Mouse (Mus musculus) B cell, adult 2 months (primary cell): ENCODE results near the gene Rrp1.
"Not testable (repeated sequence)": the region's sequence is repeated elsewhere in the genome, so short reads cannot be mapped to it uniquely, and the experiment has no call there.

Experiments
- DNase-seq, 2 experiments: peaks; one replicate each; pipeline ENCODE4 v3.0.0; 2022

The Rrp1 gene

GRCm38 (mm10) chr10:78422614-78423013 lies 9.8 kb upstream of the Rrp1 start:
- peak in 1 of 2 experiments; percentile 37 for DNase-seq

GRCm38 (mm10) chr10:78420929-78421328 lies 8.1 kb upstream of the Rrp1 start:
- DNase-seq, result no peak

- DNase-seq, result no peak
Measured at GRCm38 (mm10) chr10:78418791-78419190, 5.9 kb upstream of the Rrp1 start.

- DNase-seq, result no peak
Measured at GRCm38 (mm10) chr10:78417888-78418287, 5.0 kb upstream of the Rrp1 start.

- not testable (repeated sequence) for DNase-seq
Measured at GRCm38 (mm10) chr10:78414936-78415335, 2.1 kb upstream of the Rrp1 start.

- no peak for DNase-seq
Measured at GRCm38 (mm10) chr10:78413152-78413520, 293 bp upstream of the Rrp1 start.

GRCm38 (mm10) chr10:78411851-78412250 lies 992 bp downstream of the Rrp1 start:
- no peak for DNase-seq

GRCm38 (mm10) chr10:78409035-78409788 lies 3.6 kb downstream of the Rrp1 start:
- DNase-seq, result no peak

GRCm38 (mm10) chr10:78407132-78407531 lies 5.7 kb downstream of the Rrp1 start:
- DNase-seq, result no peak

- DNase-seq, result no peak
Measured at GRCm38 (mm10) chr10:78406152-78406551, 6.7 kb downstream of the Rrp1 start.

GRCm38 (mm10) chr10:78402301-78402922 lies 10.4 kb downstream of the Rrp1 start:
- no peak for DNase-seq

- DNase-seq, result no peak
Measured at GRCm38 (mm10) chr10:78401127-78401526, 11.7 kb downstream of the Rrp1 start.

GRCm38 (mm10) chr10:78399090-78399657 lies 13.7 kb downstream of the Rrp1 start:
- DNase-seq, result peak; percentile 61 to 66

GRCm38 (mm10) chr10:78396625-78396885 lies 16.3 kb downstream of the Rrp1 start:
- no peak for DNase-seq

GRCm38 (mm10) chr10:78395819-78396624 lies 16.8 kb downstream of the Rrp1 start:
- DNase-seq, result peak; percentile 96

- no peak for DNase-seq
Measured at GRCm38 (mm10) chr10:78395377-78395776, 17.5 kb downstream of the Rrp1 start.

- DNase-seq, result peak; percentile 88
Measured at GRCm38 (mm10) chr10:78392072-78392471, 20.8 kb downstream of the Rrp1 start.

- DNase-seq, result no peak
Measured at GRCm38 (mm10) chr10:78390982-78391470, 21.8 kb downstream of the Rrp1 start.

GRCm38 (mm10) chr10:78388216-78388980 lies 24.4 kb downstream of the Rrp1 start:
- DNase-seq, result no peak

GRCm38 (mm10) chr10:78385520-78385919 lies 27.3 kb downstream of the Rrp1 start:
- DNase-seq, result no peak

- no peak for DNase-seq
Measured at GRCm38 (mm10) chr10:78383567-78383966, 29.3 kb downstream of the Rrp1 start.

GRCm38 (mm10) chr10:78378516-78378915 lies 34.3 kb downstream of the Rrp1 start:
- DNase-seq, result no peak
